Mouse (Mus musculus) forebrain, postnatal 0 days (tissue): ENCODE results near the gene Ctnnb1. TPM values are rescaled to one million over a fixed set of nuclear protein-coding genes. Genes with fewer than 3 reads are reported as not detected.

ENCODE experiments used
- ATAC-seq: fragments of 200-750 bp; cut with Nextera tagmentation; 2 replicates; pipeline ENCODE4 v1.8.0; 2017; ENCODE audit warnings: mild to moderate bottlenecking, moderate library complexity
- DNase-seq: peaks from one replicate; pipeline ENCODE4 v3.0.0-alpha.2; 2015
- H3K27ac ChIP-seq: fragments of 300-500 bp; sonication (generic); 2 replicates; pipeline ENCODE4 v1.5.1; 2014; ENCODE audit warnings: low read depth, mild to moderate bottlenecking, antibody characterized with exemption, low read length, moderate library complexity, mixed read lengths
- H3K27me3 ChIP-seq: fragments of 300-500 bp; sonication (generic); 2 replicates; pipeline ENCODE4 v1.6.1; 2014; ENCODE audit warnings: mild to moderate bottlenecking, low read length, mixed read lengths; ENCODE audit not compliant: insufficient read depth
- H3K36me3 ChIP-seq: fragments of 300-500 bp; sonication (generic); 2 replicates; pipeline ENCODE4 v1.6.1; 2014; ENCODE audit warnings: mild to moderate bottlenecking, moderate library complexity; ENCODE audit not compliant: insufficient read depth
- H3K4me1 ChIP-seq: fragments of 300-500 bp; sonication (generic); 2 replicates; pipeline ENCODE4 v1.6.1; 2014; ENCODE audit warnings: antibody characterized with exemption; ENCODE audit not compliant: insufficient read depth
- H3K4me2 ChIP-seq: fragments of 300-500 bp; sonication (generic); 2 replicates; pipeline ENCODE4 v1.6.1; 2014; ENCODE audit warnings: low read depth, mild to moderate bottlenecking, moderate library complexity
- H3K4me3 ChIP-seq: fragments of 300-500 bp; sonication (generic); 2 replicates; pipeline ENCODE4 v1.5.1; 2014; ENCODE audit warnings: low read depth, low read length, mixed read lengths
- H3K9ac ChIP-seq: fragments of 300-500 bp; sonication (generic); 2 replicates; pipeline ENCODE4 v1.6.1; 2014; ENCODE audit warnings: mild to moderate bottlenecking
- H3K9me3 ChIP-seq: fragments of 300-500 bp; sonication (generic); 2 replicates; pipeline ENCODE4 v1.6.1; 2016; ENCODE audit warnings: low read length
- CTCF ChIP-seq: sonication (generic); IDR thresholded peaks from 2 replicates; pipeline ENCODE4 v1.5.1; 2016; ENCODE audit warnings: antibody characterized with exemption, control low read depth, low read depth
- WGBS: fragments of 180-500 bp; shearing (Covaris S2); extraction: QIAGEN DNeasy Blood & Tissue Kit; methylation state at CpG from one replicate; pipeline ENCODE4 v1.1.7; 2014; 5-methylcytosine and 5-hydroxymethylcytosine counted together
- polyA plus RNA-seq: library from polyadenylated mRNA; unstranded; fragments of >200 nt; fragmentation: Nextera tagmentation; extraction: Ambion mirVana; gene quantifications from 2 replicates; pipeline ENCODE4 v1.2.1, GENCODE M21; 2015
- total RNA-seq: library from RNA; depleted of rRNA; stranded (reverse); fragments of >200 nt; gene quantifications from 2 replicates; pipeline ENCODE4 v1.2.3, GENCODE M21; 2014

The Ctnnb1 gene
- total and polyA plus RNA-seq, 2 experiments from 2014 or later = 388 to 1,100 TPM

DNA sequence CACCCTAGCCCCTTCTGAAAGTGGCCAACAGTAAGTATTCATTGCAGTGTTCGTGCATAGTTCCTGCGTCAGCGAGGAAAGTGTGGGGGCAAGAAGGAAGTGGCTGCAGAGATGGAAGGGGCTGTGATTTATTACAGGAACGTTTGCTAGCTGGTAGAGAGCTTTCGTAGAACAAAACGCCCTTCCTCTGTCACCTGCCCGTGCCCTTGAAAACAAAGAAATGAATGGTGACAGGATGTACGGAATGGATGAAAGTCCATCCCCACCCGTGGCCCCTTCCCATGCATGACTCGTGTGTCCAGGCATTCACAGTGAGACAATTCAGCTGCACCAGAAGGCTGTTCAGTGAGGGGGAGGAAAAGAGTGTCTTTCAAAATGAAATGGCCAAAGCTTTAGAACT is 35.0 kb upstream of the Ctnnb1 start:
- DNase-seq = no peak
- no peaks in the 10 kb centered on the region for H3K27me3 ChIP-seq
- WGBS = 72% methylated on average over 10 of the region's 10 CpGs

DNA sequence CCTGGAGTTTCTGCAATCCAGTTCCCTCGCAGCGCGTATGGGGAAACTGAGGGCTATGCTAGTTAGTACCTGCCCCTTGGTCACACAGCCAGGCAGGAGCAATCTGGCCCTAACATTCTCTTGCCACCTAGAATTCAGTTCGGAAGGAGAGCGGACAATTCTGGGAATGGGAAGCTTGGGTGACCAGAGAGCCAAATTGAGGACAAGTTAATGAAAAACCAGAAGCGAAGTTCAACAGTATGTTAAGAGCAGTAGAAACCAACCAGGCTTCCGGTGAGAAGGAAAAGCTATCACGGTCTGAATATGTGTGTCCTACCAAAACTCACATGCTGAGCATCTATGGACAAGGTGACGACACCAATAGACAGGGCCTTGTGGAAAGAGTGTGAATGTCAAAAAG is 34.6 kb upstream of the Ctnnb1 start:
- Histone ChIP-seq H3K4me3 (no peak overlapping the region), H3K4me1 (no peaks in the 10 kb centered on the region), H3K9me3 (no peaks in the 10 kb centered on the region), H3K36me3 (no peaks in the 10 kb centered on the region), H3K4me2 (no peak overlapping the region), H3K27ac (no peak overlapping the region), H3K9ac (no peak overlapping the region), H3K27me3 (no peaks in the 10 kb centered on the region)
- TF ChIP-seq CTCF = no peak
- ATAC-seq = no peak
- WGBS = 93% methylated on average over 9 of the region's 9 CpGs
- DNase-seq = no peak

More for the DNA sequence above, 35.0 kb upstream of the Ctnnb1 start:
- Histone ChIP-seq H3K36me3 (no peaks in the 10 kb centered on the region), H3K4me3 (no peak overlapping the region), H3K9me3 (no peaks in the 10 kb centered on the region), H3K4me1 (no peaks in the 10 kb centered on the region), H3K27ac (no peak overlapping the region), H3K9ac (no peak overlapping the region), H3K4me2 (no peak overlapping the region)
- ATAC-seq = no peak
- no peak for TF ChIP-seq CTCF

DNA sequence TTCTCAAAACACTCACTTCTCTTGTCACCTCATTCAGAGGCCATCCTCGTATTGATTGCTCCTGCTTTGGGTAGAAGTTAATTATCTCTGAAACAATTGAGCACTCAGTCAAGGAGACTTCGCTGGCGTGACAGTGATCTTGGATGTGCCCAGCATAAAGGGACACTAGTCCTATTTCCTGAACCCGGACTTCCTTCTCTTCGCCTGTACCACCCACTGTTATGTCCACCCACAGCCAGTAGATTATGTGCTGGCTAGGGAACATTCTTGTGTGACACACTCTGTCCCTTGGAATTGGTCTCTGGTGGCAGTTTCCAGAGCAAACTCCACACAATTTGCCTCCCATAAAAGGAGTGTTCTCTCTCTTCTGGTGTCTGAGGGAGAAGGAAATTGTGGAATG is 32.5 kb upstream of the Ctnnb1 start:
- Histone ChIP-seq H3K36me3 (no peaks in the 10 kb centered on the region), H3K27me3 (no peaks in the 10 kb centered on the region), H3K4me3 (no peak overlapping the region), H3K27ac (no peak overlapping the region), H3K4me2 (no peak overlapping the region), H3K4me1 (no peaks in the 10 kb centered on the region), H3K9me3 (no peaks in the 10 kb centered on the region), H3K9ac (no peak overlapping the region)
- ATAC-seq = no peak
- TF ChIP-seq CTCF = no peak
- 58% methylated on average over 5 of the region's 5 CpGs for WGBS
- no peak for DNase-seq

DNA sequence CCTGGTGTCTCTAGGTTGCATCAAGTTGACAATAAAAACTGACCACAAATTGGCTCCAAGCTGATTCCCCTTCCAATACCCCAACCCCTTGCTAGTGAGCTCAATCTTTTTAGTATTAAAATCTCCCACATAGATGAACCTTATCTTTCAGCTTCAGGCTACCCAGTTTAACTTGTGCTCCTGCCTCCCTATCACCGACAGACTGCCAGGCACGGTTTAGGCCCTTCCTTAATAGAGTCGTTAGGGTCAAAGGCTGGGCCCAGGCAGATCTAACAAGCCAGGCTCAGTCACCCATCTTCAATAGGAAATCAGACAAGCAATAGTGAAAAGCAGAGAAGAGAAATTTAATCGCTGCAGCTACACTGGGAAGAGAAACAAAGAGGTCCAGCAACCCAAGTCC is 31.7 kb upstream of the Ctnnb1 start:
- no peak for DNase-seq
- no peak for TF ChIP-seq CTCF
- Histone ChIP-seq H3K27ac (no peak overlapping the region), H3K27me3 (no peaks in the 10 kb centered on the region), H3K4me3 (no peak overlapping the region), H3K4me1 (no peaks in the 10 kb centered on the region), H3K4me2 (no peak overlapping the region), H3K36me3 (no peaks in the 10 kb centered on the region), H3K9ac (no peak overlapping the region), H3K9me3 (no peaks in the 10 kb centered on the region)
- no peak for ATAC-seq
- 68% methylated on average over 4 of the region's 4 CpGs for WGBS

DNA sequence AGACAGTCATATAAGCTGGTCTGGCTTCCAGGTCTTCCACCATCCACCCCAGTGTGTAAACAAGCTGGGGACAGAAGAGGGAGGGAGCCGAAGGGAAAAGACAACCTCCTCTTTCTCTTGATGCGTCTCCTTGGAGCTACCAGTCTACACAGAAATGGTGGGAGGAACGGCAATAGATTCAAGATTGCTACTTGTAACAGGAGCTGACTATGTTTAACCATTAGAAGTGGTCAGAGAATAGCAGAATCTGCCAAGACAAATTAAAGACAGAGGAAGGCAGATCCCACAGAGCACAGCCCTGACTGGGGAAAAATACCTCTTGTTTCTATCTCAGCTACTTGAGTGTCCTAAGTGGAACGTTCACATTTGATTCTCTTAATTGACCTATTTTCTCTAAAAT is 29.2 kb upstream of the Ctnnb1 start:
- no peak overlapping the region for H3K4me3 ChIP-seq
- no peaks in the 10 kb centered on the region for H3K36me3 ChIP-seq
- H3K27ac ChIP-seq = no peak overlapping the region
- no peaks in the 10 kb centered on the region for H3K9me3 ChIP-seq
- H3K4me1 ChIP-seq = no peaks in the 10 kb centered on the region
- ATAC-seq (no peak), DNase-seq (no peak)
- H3K9ac ChIP-seq = no peak overlapping the region
- no peak for TF ChIP-seq CTCF
- H3K27me3 ChIP-seq = no peaks in the 10 kb centered on the region
- H3K4me2 ChIP-seq = no peak overlapping the region
- 68% methylated on average over 4 of the region's 4 CpGs for WGBS

DNA sequence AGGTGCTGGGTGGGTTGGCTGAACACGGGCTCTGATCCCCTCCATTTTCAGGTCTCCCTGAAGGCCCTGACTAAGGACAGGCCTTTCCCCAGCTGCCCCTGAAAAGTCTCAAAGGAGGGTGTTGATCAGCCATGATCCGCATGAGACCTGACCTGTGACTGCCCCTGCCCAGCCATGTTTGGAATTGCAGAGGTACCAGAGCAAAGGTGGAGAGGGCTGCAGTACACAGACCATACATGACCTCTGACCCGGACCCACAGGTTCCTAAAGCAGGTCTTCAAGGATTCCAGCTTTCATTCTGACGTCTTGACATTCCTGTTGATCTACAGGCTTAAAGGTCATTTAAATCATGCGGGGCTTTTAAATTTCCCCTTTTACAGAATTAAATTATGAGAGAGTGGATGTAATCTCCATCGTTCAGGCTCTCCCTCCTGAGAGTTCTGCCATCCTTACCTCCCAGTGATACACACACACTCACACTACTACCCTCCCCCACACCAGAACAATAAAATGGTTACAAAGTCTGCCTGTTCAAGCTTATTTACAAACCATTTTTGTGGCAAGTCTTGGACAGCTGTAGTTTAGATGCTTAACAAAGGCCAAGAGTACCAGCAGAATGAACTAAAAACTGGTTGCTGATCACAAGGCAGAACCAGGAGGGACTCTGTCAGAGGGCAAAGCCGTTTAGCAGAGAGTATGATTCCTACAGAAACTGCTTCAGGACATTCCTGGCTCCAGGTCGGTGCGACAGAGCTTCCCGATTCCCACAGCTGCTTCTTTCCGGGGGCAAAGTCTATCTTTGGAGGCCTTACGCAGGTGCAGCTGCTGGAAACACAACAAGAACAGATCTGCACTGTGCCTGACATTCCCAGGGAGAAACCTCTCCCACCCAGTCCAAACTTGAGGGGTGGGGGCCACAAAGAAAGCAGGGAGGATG is 28.4 kb upstream of the Ctnnb1 start:
- Histone ChIP-seq H3K9ac (no peak overlapping the region), H3K27ac (no peak overlapping the region), H3K4me3 (no peak overlapping the region), H3K9me3 (no peaks in the 10 kb centered on the region), H3K27me3 (no peaks in the 10 kb centered on the region), H3K36me3 (no peaks in the 10 kb centered on the region), H3K4me1 (no peaks in the 10 kb centered on the region), H3K4me2 (no peak overlapping the region)
- ATAC-seq (no peak), DNase-seq (no peak)
- WGBS = 73% methylated on average over 12 of the region's 12 CpGs
- no peak for TF ChIP-seq CTCF

DNA sequence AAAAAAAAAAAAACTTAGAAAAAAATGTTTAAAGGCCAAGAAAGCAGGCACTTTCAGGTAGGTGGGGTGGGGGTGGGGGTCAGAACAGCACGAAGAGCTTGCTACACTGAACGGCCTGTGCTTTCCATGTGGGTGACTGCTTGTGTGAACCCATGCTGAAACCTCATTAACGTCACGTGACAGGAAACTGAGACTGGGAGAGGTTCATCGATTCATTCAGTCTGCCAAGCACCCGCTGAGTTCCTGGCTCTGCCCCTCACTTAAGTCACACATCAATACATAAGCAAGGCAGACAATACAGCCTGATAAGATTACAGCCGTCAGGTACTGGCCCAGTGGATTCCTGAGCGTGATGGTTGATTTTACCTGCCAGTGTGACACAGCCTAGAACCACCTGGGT is 26.5 kb upstream of the Ctnnb1 start:
- WGBS = 75% methylated on average over 8 of the region's 8 CpGs

More for the DNA sequence above, 26.5 kb upstream of the Ctnnb1 start:
- H3K4me1 ChIP-seq = no peaks in the 10 kb centered on the region
- TF ChIP-seq CTCF = no peak
- no peaks in the 10 kb centered on the region for H3K27me3 ChIP-seq
- no peaks in the 10 kb centered on the region for H3K9me3 ChIP-seq
- no peak overlapping the region for H3K9ac ChIP-seq
- H3K4me3 ChIP-seq = no peak overlapping the region
- ATAC-seq = no peak
- no peak for DNase-seq
- no peaks in the 10 kb centered on the region for H3K36me3 ChIP-seq
- no peak overlapping the region for H3K27ac ChIP-seq
- no peak overlapping the region for H3K4me2 ChIP-seq
